Mouse (Mus musculus): ENCODE results near the gene Ap2b1. TPM values are rescaled to one million over a fixed set of nuclear protein-coding genes. Genes with fewer than 3 reads are reported as not detected.

Ap2b1 gene
- polyA plus RNA-seq, 1 experiment from 2014 or later = 154 TPM

DNA sequence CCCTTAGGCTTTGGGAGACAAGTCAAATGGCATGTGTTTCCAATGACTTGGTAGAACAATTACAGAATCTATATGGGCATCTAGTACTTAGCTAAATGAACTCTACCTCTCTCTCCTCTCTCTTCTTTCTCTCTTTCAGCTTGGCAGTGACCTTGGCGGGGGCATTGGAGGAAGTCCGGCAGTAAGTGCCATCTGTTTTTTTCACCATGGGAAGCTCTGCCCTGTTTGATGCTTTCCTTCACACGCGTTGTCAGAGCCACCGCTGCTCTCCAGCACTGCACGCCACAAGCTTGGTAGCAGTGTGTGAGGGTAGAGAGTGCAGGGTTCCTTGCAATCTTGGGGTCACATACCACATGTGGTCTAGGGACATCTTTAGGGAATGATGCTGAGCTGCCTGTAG lies 65.8 kb downstream of the Ap2b1 start:
- ATAC-seq (ENCODE audit: low FRiP score) = no peak
- 94% methylated on average over 6 of the region's 6 CpGs for WGBS

DNA sequence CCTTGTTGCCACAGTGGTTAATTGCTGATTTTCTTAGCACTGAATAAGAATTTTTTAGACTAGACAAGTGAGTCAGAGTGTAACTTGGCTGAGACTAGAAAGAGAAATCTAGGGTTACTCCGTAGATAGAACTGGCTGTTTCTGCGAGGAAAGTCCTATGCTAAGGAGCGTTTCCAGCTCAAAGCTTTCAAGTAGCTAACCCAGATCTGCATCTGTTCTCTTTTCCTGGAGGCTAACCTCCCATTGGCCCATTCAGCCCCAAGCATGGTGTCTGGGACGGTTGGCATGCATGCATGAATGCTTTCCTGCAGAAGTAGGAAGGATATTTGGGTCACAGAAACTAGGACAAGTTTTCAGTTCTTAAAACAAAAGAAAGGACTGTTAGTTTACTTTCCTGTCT lies 72.4 kb downstream of the Ap2b1 start:
- ATAC-seq (ENCODE audit: low FRiP score) (no peak), DNase-seq (ENCODE audit: low spot score) (no peak)
- Histone ChIP-seq H3K4me1 (replicated peaks; ENCODE audit: control insufficient read depth, insufficient read depth, low read length) (no peaks in the 10 kb centered on the region), H3K9ac (no peak overlapping the region), H3K36me3 (replicated peaks; ENCODE audit: control insufficient read depth, insufficient read depth) (peaks cover 91% of the 10 kb centered on the region), H3K27ac (no peak overlapping the region), H3K27me3 (ENCODE audit: control insufficient read depth, insufficient read depth, low read length) (no peaks in the 10 kb centered on the region), H3K4me2 (replicated peaks) (no peak overlapping the region), H3K4me3 (replicated peaks; ENCODE audit: low read length) (no peak overlapping the region), H3K9me3 (ENCODE audit: control insufficient read depth, low read length) (no peaks in the 10 kb centered on the region)
- WGBS = 82% methylated on average over 4 of the region's 4 CpGs

More for the DNA sequence above, 65.8 kb downstream of the Ap2b1 start:
- H3K27ac ChIP-seq = no peak overlapping the region
- no peak overlapping the region for H3K9ac ChIP-seq
- no peak for DNase-seq (ENCODE audit: low spot score)
- H3K36me3 ChIP-seq (replicated peaks; ENCODE audit: control insufficient read depth, insufficient read depth) = peaks cover 58% of the 10 kb centered on the region
- H3K4me2 ChIP-seq (replicated peaks) = no peak overlapping the region
- no peaks in the 10 kb centered on the region for H3K9me3 ChIP-seq (ENCODE audit: control insufficient read depth, low read length)
- H3K4me3 ChIP-seq (replicated peaks; ENCODE audit: low read length) = no peak overlapping the region
- no peaks in the 10 kb centered on the region for H3K27me3 ChIP-seq (ENCODE audit: control insufficient read depth, insufficient read depth, low read length)
- H3K4me1 ChIP-seq (replicated peaks; ENCODE audit: control insufficient read depth, insufficient read depth, low read length) = no peaks in the 10 kb centered on the region

GRCm38 (mm10) chr11:83379745-83380341 lies 81.0 kb downstream of the Ap2b1 start:
- peaks cover 34% of the 10 kb centered on the region for H3K36me3 ChIP-seq (replicated peaks; ENCODE audit: control insufficient read depth, insufficient read depth)
- WGBS = 83% methylated on average over 7 of the region's 7 CpGs
- ATAC-seq (ENCODE audit: low FRiP score) (no peak), DNase-seq (ENCODE audit: low spot score) (no peak)
- H3K4me3 ChIP-seq (replicated peaks; ENCODE audit: low read length) = no peak overlapping the region
- peaks cover 4% of the 10 kb centered on the region for H3K4me1 ChIP-seq (replicated peaks; ENCODE audit: control insufficient read depth, insufficient read depth, low read length)
- H3K9me3 ChIP-seq (ENCODE audit: control insufficient read depth, low read length) = no peaks in the 10 kb centered on the region
- H3K4me2 ChIP-seq (replicated peaks) = no peak overlapping the region
- H3K27me3 ChIP-seq (ENCODE audit: control insufficient read depth, insufficient read depth, low read length) = no peaks in the 10 kb centered on the region
- no peak overlapping the region for H3K27ac ChIP-seq
- H3K9ac ChIP-seq = no peak overlapping the region

DNA sequence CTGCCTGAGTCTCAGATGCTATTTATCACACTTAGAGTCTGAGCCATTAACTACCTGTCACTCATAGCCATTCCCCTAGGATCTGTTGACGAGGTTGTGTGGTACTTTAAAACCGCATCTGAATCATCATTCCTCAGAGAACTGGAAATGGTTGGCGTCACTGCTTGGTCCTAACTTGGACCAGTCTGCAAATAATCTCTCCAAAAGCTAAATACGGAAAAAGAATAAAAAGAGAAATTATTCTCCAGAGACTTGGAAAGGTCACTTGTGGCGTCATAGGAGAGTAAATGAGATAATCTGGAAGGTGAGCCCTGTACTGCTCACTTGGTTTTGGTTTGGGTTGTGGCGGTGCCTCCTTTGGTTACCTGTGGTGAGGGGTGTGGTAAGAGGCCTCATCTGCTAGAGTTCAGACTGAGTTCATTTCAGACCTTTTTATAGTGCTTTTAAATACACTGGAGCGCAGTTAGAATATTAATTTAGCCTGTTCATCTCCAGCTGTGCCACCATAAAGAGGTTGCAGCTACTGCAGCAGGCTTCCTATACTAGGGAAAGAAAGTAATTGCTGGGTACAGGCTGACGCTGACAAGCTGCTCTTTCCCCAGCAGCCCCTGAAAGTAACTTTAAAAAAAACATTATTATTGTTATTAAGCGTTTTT lies 84.2 kb downstream of the Ap2b1 start:
- Histone ChIP-seq H3K4me3 (replicated peaks; ENCODE audit: low read length) (no peak overlapping the region), H3K27me3 (ENCODE audit: control insufficient read depth, insufficient read depth, low read length) (no peaks in the 10 kb centered on the region), H3K4me1 (replicated peaks; ENCODE audit: control insufficient read depth, insufficient read depth, low read length) (peaks cover 4% of the 10 kb centered on the region), H3K9ac (no peak overlapping the region), H3K36me3 (replicated peaks; ENCODE audit: control insufficient read depth, insufficient read depth) (peaks cover 15% of the 10 kb centered on the region), H3K9me3 (ENCODE audit: control insufficient read depth, low read length) (no peaks in the 10 kb centered on the region), H3K4me2 (replicated peaks) (no peak overlapping the region), H3K27ac (no peak overlapping the region)
- no peak for ATAC-seq (ENCODE audit: low FRiP score)
- 37% methylated on average over 9 of the region's 9 CpGs for WGBS
- peak; percentile 28 for DNase-seq (ENCODE audit: low spot score)

DNA sequence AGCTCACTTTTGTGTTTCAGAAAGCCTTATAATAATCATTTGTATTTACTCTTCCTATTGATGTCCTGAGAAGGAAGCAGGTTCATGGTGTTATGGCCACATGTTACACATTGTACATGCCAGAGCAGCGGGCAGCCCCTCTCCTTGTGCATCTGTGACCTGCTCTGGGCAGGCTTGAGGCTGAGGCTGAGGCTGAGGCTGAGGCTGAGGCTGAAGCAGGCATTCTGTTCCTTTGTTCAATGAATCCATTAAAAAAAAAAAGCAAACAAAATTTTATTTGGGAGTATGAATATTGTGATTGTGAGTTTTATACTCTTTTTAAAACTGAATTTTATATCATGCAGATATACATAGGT lies 84.7 kb downstream of the Ap2b1 start:
- DNase-seq (ENCODE audit: low spot score) = no peak
- Histone ChIP-seq H3K4me3 (replicated peaks; ENCODE audit: low read length) (no peak overlapping the region), H3K36me3 (replicated peaks; ENCODE audit: control insufficient read depth, insufficient read depth) (peaks cover 10% of the 10 kb centered on the region), H3K27ac (no peak overlapping the region), H3K4me2 (replicated peaks) (no peak overlapping the region), H3K4me1 (replicated peaks; ENCODE audit: control insufficient read depth, insufficient read depth, low read length) (peaks cover 4% of the 10 kb centered on the region), H3K9ac (no peak overlapping the region), H3K27me3 (ENCODE audit: control insufficient read depth, insufficient read depth, low read length) (no peaks in the 10 kb centered on the region), H3K9me3 (ENCODE audit: control insufficient read depth, low read length) (no peaks in the 10 kb centered on the region)
- ATAC-seq (ENCODE audit: low FRiP score) = no peak
- 58% methylated on average over 1 of the region's 1 CpGs for WGBS

- no peak overlapping the region for H3K4me3 ChIP-seq (replicated peaks; ENCODE audit: low read length)
- ATAC-seq (ENCODE audit: low FRiP score) (no peak), DNase-seq (ENCODE audit: low spot score) (no peak)
- 91% methylated on average over 4 of the region's 4 CpGs for WGBS
- no peak overlapping the region for H3K27ac ChIP-seq
- H3K4me1 ChIP-seq (replicated peaks; ENCODE audit: control insufficient read depth, insufficient read depth, low read length) = no peaks in the 10 kb centered on the region; the same call in 1 of the 2 replicates
- no peak overlapping the region for H3K4me2 ChIP-seq (replicated peaks)
- H3K9me3 ChIP-seq (ENCODE audit: control insufficient read depth, low read length) = no peaks in the 10 kb centered on the region
- no peaks in the 10 kb centered on the region for H3K27me3 ChIP-seq (ENCODE audit: control insufficient read depth, insufficient read depth, low read length)
- peaks cover 72% of the 10 kb centered on the region for H3K36me3 ChIP-seq (replicated peaks; ENCODE audit: control insufficient read depth, insufficient read depth)
- H3K9ac ChIP-seq = no peak overlapping the region
Measured at GRCm38 (mm10) chr11:83393062-83393461, 94.2 kb downstream of the Ap2b1 start.

DNA sequence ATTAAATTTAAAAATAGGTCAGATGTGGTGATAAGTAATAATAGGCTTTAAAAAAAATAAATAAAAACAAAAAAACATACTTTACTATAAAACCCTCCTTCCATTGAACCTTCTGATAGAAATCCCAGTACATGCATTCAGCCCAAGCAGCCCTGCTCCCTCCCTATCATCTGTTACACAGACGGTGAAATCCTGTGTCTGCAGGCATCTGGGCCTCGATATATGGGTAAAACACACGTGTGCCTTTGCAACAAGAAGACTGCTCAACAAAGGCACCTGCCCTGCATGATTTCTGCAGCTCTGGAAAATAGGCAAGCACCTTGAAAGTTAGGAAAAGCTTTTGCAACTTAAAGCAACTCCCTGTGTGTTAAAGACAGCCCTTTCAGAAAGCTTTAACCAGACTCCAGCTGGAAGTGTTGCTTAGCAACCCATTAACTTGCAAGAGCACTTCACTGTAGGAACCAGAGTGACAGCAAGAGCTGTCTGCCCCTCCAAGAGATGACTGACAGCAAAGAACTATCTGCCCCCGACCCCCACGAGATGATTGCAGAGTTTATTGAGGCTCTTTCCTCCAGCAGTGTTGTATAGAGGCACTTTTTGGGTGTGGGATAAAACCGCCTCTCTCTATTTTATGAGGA lies 96.1 kb downstream of the Ap2b1 start:
- H3K4me3 ChIP-seq (replicated peaks; ENCODE audit: low read length) = no peak overlapping the region
- ATAC-seq (ENCODE audit: low FRiP score) = no peak
- WGBS = 11% methylated on average over 6 of the region's 6 CpGs
- no peaks in the 10 kb centered on the region for H3K27me3 ChIP-seq (ENCODE audit: control insufficient read depth, insufficient read depth, low read length)
- H3K9me3 ChIP-seq (ENCODE audit: control insufficient read depth, low read length) = no peaks in the 10 kb centered on the region
- no peak overlapping the region for H3K27ac ChIP-seq
- no peaks in the 10 kb centered on the region; the same call in 1 of the 2 replicates for H3K4me1 ChIP-seq (replicated peaks; ENCODE audit: control insufficient read depth, insufficient read depth, low read length)
- no peak for DNase-seq (ENCODE audit: low spot score)
- no peak overlapping the region for H3K9ac ChIP-seq
- no peak overlapping the region for H3K4me2 ChIP-seq (replicated peaks)
- peaks cover 86% of the 10 kb centered on the region for H3K36me3 ChIP-seq (replicated peaks; ENCODE audit: control insufficient read depth, insufficient read depth)

DNA sequence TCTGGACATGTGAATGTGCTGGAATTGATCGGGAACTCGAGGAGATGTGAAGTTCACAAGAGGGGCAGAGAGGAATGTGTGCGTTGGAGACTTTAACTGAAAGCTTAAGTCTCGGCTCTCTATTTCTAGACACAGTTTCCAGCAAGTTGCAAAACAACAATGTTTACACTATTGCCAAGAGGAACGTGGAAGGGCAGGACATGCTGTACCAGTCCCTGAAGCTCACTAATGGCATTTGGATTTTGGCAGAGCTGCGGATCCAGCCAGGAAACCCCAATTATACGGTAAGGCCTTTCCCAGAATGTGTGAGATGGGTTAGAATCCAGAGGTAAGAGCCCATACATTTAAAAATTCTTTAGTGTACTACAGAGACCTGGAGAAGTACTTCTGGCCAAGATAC lies 98.8 kb downstream of the Ap2b1 start:
- 93% methylated on average over 7 of the region's 7 CpGs for whole genome bisulfite sequencing
- Histone ChIP-seq H3K27me3 (ENCODE audit: control insufficient read depth, insufficient read depth, low read length) (no peaks in the 10 kb centered on the region), H3K4me2 (replicated peaks) (no peak overlapping the region), H3K27ac (no peak overlapping the region), H3K4me1 (replicated peaks; ENCODE audit: control insufficient read depth, insufficient read depth, low read length) (no peaks in the 10 kb centered on the region; the same call in 1 of the 2 replicates), H3K36me3 (replicated peaks; ENCODE audit: control insufficient read depth, insufficient read depth) (peaks cover 75% of the 10 kb centered on the region), H3K4me3 (replicated peaks; ENCODE audit: low read length) (no peak overlapping the region), H3K9ac (no peak overlapping the region), H3K9me3 (ENCODE audit: control insufficient read depth, low read length) (no peaks in the 10 kb centered on the region)
- no peak for ATAC-seq (ENCODE audit: low FRiP score)
- DNase-seq (ENCODE audit: low spot score) = no peak

DNA sequence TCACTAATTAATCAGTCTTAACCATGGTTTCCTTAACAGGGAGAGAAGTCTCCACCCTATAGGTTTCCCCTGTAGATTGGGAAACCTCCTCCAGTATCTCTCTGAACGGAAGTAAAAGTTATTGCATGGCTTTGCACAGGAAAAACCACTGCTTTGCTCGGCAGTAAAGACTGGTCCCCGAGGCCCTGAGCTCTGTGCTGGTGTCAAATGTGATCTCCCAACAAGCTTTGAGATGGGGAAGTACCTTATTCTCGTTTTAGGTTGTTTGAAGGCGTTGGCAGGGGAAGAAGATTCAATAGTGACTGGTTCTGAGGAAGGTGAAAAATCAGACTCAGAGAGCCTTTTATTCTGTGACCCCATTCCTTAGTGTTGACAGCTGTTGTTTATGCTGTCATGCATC lies 99.9 kb downstream of the Ap2b1 start:
- Histone ChIP-seq H3K36me3 (replicated peaks; ENCODE audit: control insufficient read depth, insufficient read depth) (peaks cover 77% of the 10 kb centered on the region), H3K4me1 (replicated peaks; ENCODE audit: control insufficient read depth, insufficient read depth, low read length) (no peaks in the 10 kb centered on the region; the same call in 1 of the 2 replicates), H3K4me2 (replicated peaks) (no peak overlapping the region), H3K9ac (no peak overlapping the region), H3K27ac (no peak overlapping the region), H3K9me3 (ENCODE audit: control insufficient read depth, low read length) (no peaks in the 10 kb centered on the region), H3K4me3 (replicated peaks; ENCODE audit: low read length) (no peak overlapping the region), H3K27me3 (ENCODE audit: control insufficient read depth, insufficient read depth, low read length) (no peaks in the 10 kb centered on the region)
- no peak for DNase-seq (ENCODE audit: low spot score)
- 81% methylated on average over 5 of the region's 5 CpGs for WGBS
- no peak for ATAC-seq (ENCODE audit: low FRiP score)

Measured in hindbrain, embryonic 14.5 days (tissue).